In genomic region chr10:42027337-42027736, GRCm38 (mm10) we compare ENCODE assay signal across 22 mouse cellular contexts. TPM values are rescaled to one million over a fixed set of nuclear protein-coding genes. Genes with fewer than 3 reads are reported as not detected.
DNase-seq lines count a peak whose midpoint lies in the region; ATAC-seq lines count a peak whose summit lies in the region.
"Had no signal": no experiment of that assay in that cellular context is flagged by ENCODE, and none has a peak within 500 bp of the region (broad histone marks: within the 10 kb centered on the region; RNA-seq: fewer than 3 reads in every experiment).

No protein-coding gene starts in this region.

- peaks cover 17% of the 10 kb centered on the region; the same call in 1 of the 2 replicates for H3K27me3 ChIP-seq in embryonic facial prominence, embryonic 10.5 days (replicated peaks; ENCODE audit: low read depth, poor library complexity, severe bottlenecking)
- H3K27me3 ChIP-seq: forebrain, embryonic 15.5 days; limb, embryonic 13.5 days; liver, embryonic 13.5 days; neural tube, embryonic 15.5 days had no signal

- H3K27ac ChIP-seq in embryonic facial prominence, embryonic 10.5 days (replicated peaks): no peak overlapping the region
- H3K27ac ChIP-seq: forebrain, embryonic 15.5 days; heart, embryonic 10.5 days; hindbrain, embryonic 10.5 days; limb, embryonic 13.5 days; liver, embryonic 13.5 days; neural tube, embryonic 15.5 days had no signal

- H3K9me3 ChIP-seq in embryonic facial prominence, embryonic 10.5 days: no peaks in the 10 kb centered on the region
- H3K9me3 ChIP-seq: forebrain, embryonic 15.5 days; heart, embryonic 10.5 days; hindbrain, embryonic 10.5 days; limb, embryonic 13.5 days; liver, embryonic 13.5 days; neural tube, embryonic 15.5 days had no signal

- ATAC-seq in frontal cortex, adult (ENCODE audit: low TSS enrichment): peak; percentile 60
- ATAC-seq: forebrain, embryonic 15.5 days had no signal

- 85% methylated on average over 11 of the region's 11 CpGs for WGBS in embryonic facial prominence, embryonic 10.5 days

- DNase-seq in frontal cortex, postnatal 14 days (ENCODE audit: low spot score in 2 of 2): no peak
- DNase-seq in left cerebral cortex, postnatal 25 days (ENCODE audit: low spot score in 2 of 2): peak; percentile 23 to 28
- no peak for DNase-seq in left cerebral cortex, adult 8-10 months (ENCODE audit: low spot score in 2 of 2)
- peak; percentile 43 for DNase-seq in right cerebral cortex, adult 18-20 months
- no peak for DNase-seq in right cerebral cortex, postnatal 4 days
- no peak for DNase-seq in embryonic facial prominence, embryonic 10.5 days (ENCODE audit: low spot score)
- DNase-seq in cerebellum, postnatal 25 days: no peak
- DNase-seq: adrenal gland, adult 2 months; cerebellum, adult 9-10 months; gastrocnemius, postnatal 36 days; kidney, postnatal 4 days; liver, embryonic 13.5 days; midbrain, embryonic 14.5 days; right cerebral cortex, postnatal 25 days; thymus, postnatal 36 days had no signal

- no peak overlapping the region for H3K4me3 ChIP-seq in embryonic facial prominence, embryonic 10.5 days
- H3K4me3 ChIP-seq: forebrain, embryonic 15.5 days; heart, embryonic 10.5 days; hindbrain, embryonic 10.5 days; limb, embryonic 13.5 days; liver, embryonic 13.5 days; neural tube, embryonic 15.5 days had no signal

- H3K4me1 ChIP-seq in embryonic facial prominence, embryonic 10.5 days: peaks cover 24% of the 10 kb centered on the region
- H3K4me1 ChIP-seq: forebrain, embryonic 15.5 days had no signal

- H3K36me3 ChIP-seq in embryonic facial prominence, embryonic 10.5 days (replicated peaks): no peaks in the 10 kb centered on the region
- H3K36me3 ChIP-seq: forebrain, embryonic 15.5 days; heart, embryonic 10.5 days; hindbrain, embryonic 10.5 days; limb, embryonic 13.5 days; liver, embryonic 13.5 days; neural tube, embryonic 15.5 days had no signal

- intact Hi-C loops in left cerebral cortex, postnatal 25 days (cut with DNase I): loop anchor here (5.0 kb wide), 1 partner anchor 250 kb away; the partner anchor contains the start of gene Foxo3

RNA-seq across cellular contexts. Expression of gene Armc2, which starts 9.1 kb away (rescaled TPM):
- 10 to 100 TPM; 14.2 to 15.8 TPM for total RNA-seq in left cerebral cortex, postnatal 25 days (2021)
- 10 to 100 TPM; 10.5 to 15.0 (median 12.5) TPM for total RNA-seq in left cerebral cortex, adult 8-10 months (2022)
- 1.8 and 2.0 TPM in 2 replicates for polyA plus RNA-seq in embryonic facial prominence, embryonic 10.5 days (2016; fragmentation: Nextera tagmentation; extraction: Ambion mirVana)
- total RNA-seq: megakaryocyte, adult 5-6 weeks had no signal

Comparison
In these comparisons a context has a peak if more than half of its experiments do, and no peak if none do; other contexts are left out.
1. DNase-seq: peak in left cerebral cortex, postnatal 25 days (2 of 2) and right cerebral cortex, adult 18-20 months (single experiment); none in frontal cortex, postnatal 14 days (0 of 2), left cerebral cortex, adult 8-10 months (0 of 2), right cerebral cortex, postnatal 4 days (single experiment), embryonic facial prominence, embryonic 10.5 days (single experiment) and cerebellum, postnatal 25 days (0 of 2).